Mouse (Mus musculus): ENCODE data around the gene Rasa3.

The Rasa3 gene

DNA sequence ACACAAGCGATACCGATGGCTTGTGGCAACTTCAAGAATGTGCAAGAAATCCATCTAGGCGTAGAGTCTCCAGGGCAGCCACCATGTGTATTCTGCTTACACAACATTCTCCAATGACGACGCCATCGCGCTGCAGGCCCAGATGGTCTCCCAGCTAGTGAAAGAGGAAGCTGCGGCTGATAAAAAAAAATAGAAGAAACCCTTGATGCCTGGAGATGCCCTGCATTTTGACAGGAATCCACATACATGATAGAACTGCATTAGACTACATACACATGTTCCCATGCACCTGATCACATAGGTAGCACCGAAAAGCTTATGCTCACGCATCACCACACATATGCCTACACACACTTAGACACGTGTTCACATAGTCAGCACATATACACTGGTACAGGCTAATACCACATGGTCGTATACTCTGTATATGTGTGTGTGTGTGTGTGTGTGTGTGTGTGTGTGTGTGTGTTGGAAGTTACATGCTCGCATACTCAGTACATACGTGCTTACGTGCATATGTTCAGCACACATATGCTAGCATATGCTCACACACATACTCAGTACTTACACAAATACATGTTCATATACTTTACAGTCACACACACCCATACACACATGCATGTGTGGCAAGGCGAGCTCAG, 8.4 kb upstream of the Rasa3 start:
- DNase-seq (ENCODE audit: low read depth, low spot score), result no peak

DNA sequence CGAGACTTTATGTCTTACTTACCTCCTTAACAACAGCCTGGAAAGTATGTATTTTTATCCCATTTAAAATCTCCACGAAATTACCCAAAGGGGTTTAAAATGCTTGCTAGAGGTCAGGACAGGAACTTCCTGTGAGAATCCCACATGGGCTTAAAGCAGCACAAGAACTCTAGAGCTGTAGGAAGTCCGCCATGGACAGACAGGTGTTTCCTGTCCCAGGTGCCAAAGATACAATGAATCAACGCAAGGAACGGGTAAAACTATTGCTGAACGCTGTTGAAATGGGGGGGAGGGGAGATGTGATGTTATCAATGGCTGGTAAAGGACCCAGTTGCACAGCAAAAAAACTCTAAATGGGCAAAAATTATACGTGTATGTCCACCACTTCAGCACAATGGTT, 6.7 kb upstream of the Rasa3 start:
- DNase-seq (ENCODE audit: low read depth, low spot score), result no peak

DNA sequence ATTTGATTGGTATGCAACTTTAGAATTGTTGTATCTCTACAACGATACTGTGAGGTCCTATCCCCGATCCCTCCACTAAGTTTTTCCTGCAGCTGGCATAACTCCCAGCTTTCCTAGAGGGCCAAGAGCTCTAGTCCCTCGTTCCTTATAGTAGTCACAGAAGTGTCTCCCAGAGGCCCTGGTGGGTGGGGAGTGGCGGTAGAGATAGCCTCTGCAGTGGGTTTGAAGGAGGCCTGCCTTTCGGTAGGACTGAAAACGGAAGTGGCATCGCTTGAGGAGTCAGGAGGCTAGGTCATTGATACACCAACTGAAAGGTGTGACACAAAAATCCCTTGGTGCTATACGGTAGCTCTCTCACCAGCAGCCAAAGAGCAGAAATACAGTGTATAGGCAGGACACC, 779 bp upstream of the Rasa3 start:
- no peak for DNase-seq (ENCODE audit: low read depth, low spot score)

GRCm38 (mm10) chr8:13676701-13677412, 546 bp downstream of the Rasa3 start:
- peak; percentile 63 for DNase-seq (ENCODE audit: low read depth, low spot score)

- peak; percentile 26 for DNase-seq (ENCODE audit: low read depth, low spot score)
These were observed 1.1 kb downstream of the Rasa3 start for GRCm38 (mm10) chr8:13676302-13676700.

DNA sequence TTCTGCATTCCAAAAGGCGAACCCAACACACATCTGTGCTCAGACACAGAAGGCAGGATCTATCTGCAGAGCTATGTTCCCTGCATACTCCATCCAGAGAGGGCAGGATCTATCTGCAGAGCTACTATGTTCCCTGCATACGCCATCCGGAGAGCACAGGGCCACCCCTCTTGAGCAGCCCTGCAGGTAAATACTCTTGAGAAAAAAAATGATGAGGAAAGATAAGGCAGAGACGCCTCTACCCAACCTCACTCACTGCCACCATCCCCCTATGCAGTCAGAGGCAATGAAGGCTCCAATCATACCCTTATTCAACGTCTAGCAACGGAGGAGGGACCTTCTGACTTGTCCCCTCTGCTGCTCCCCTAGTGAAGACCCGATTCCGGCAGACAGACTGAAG, 1.9 kb downstream of the Rasa3 start:
- no peak for DNase-seq (ENCODE audit: low read depth, low spot score)

DNA sequence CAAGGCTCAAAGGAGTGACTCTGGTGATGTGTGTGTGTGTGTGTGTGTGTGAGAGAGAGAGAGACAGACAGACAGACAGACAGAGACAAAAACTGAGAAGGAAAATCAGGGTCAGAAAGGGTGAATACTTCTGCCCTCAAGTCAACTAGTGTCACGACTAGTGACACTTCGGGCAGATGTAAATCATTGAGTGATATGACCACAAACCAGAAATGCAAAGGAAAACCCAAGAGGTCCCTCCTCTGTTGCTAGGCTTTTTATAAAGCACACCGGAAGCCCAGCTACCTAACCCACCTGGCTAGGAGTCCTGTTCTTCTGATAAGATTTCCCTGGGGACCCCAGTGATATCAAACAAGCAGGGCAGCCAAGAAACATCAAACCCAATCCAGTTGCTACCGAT, 2.3 kb downstream of the Rasa3 start:
- no peak for DNase-seq (ENCODE audit: low read depth, low spot score)

- no peak for DNase-seq (ENCODE audit: low read depth, low spot score)
These were observed 3.0 kb downstream of the Rasa3 start for GRCm38 (mm10) chr8:13674294-13675010.

DNA sequence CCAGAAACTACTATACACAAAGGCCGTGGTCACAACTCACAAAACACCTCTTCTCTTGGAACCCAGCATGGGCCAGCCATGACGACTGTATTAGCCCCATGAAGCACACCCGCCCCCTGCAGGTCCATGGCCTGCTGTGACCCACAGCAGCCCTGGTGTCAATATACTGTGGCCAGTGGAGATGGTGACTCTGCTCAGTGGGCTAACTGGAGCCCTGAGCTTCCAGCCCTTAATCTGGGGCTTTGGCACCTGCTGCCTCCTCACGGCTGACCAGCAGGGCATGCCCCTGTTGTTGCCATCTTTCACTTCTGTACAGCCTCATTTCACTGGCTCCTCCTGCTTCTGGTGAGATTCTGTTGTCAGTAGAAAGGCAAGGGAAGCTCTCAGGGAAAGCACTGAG, 4.2 kb downstream of the Rasa3 start:
- no peak for DNase-seq (ENCODE audit: low read depth, low spot score)

DNA sequence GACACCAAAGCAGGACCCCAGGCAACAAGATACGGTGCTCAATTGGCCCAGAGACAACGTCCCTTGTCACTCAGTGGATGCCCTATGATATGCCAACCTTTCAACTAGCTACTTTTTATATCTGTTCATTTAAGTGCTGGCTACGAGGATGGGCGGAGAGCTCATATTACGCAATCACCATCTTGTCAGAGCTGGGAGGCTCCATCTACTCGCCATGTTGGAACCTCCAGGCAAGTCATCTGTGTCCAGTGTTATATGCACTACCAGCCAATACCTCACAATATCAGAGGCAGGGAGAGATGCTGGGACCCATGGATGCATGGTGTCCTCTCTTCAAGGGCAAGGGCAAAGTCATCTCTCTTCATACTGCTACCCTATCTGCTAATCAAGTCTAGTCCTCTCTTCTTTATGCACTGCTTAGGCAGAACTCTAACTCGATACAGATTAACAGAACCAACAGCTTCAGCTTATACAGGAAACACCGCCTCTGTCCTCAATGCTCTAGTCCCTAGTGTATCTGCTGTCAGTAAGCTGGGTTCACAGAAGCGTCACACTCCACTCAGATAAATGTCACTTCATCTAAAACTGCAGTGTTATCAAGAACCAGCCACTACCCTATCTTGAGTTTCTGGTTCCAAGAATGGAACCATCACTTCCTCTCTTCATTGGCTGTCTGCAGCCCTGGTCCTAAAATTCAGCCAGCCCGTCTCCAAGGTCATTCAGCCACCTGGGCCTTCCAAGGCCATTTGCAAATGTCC, 6.0 kb downstream of the Rasa3 start:
- DNase-seq (ENCODE audit: low read depth, low spot score), result no peak

GRCm38 (mm10) chr8:13670011-13670471, 7.4 kb downstream of the Rasa3 start:
- DNase-seq (ENCODE audit: low read depth, low spot score), result no peak

GRCm38 (mm10) chr8:13668367-13668766, 9.0 kb downstream of the Rasa3 start:
- no peak for DNase-seq (ENCODE audit: low read depth, low spot score)

DNA sequence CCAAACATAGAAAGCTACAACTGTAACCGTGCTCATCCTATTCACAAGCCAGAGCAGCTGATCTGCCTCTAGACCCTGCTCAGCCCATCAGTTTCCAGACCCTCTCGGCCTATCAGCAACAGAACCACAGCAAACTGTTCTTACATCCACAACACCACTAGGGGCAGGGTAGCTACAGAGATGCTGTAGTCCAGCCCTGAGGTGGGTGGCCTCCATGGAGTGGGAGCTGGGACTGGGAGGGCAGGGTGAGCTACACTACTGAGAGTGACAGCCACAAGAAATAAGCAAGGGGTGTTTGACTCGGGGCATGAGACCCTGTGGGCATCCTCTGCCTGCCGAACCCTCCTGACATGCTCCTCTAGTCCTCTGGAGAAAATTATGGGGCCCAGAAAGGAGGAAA, 9.5 kb downstream of the Rasa3 start:
- peak; percentile 44 for DNase-seq (ENCODE audit: low read depth, low spot score)

GRCm38 (mm10) chr8:13665944-13666343, 11.5 kb downstream of the Rasa3 start:
- DNase-seq (ENCODE audit: low read depth, low spot score), result no peak

DNA sequence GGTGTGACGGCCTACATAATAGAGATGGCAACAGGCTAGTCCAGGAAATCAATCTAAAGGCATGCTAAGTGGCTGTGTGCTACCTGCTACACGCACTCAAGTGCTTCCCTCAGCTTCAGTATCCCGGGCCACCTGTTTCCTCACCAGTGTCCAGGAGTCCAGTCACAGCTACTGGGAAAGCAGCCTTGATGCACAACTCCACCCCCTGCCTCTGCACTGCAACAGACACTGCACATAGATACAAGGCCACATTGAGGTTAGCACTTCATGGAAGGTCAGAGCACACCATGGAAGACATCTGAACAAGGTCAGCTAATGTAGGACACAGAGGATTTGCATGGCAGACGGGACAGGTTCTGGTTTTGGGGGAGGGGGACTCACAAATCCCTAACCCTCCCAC, 11.9 kb downstream of the Rasa3 start:
- no peak for DNase-seq (ENCODE audit: low read depth, low spot score)

DNA sequence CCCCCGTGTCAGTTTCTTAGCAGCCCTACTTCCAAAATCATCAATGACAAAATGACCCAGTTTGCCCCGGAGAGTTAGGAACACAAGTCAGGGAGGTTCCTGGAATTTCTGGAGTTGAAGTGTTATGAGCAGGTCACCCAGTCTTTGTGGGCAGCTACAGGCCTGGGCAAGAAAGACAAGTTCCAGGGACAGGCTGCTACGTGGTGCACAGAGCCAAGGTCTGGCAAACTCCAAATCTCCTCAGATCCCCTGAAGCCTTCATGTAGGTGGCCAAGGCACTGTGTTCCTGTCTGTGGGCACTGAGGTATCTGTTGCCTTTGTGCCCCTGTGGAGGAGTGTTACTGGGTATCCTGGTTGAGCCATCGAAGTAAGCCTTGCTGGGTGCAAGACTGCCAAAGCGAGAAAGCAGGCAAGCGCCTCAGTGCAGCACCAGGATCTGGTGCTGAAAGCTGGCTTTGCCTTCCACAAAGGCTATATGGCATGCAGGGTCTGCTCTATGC, 12.6 kb downstream of the Rasa3 start:
- DNase-seq (ENCODE audit: low read depth, low spot score), result no peak

DNA sequence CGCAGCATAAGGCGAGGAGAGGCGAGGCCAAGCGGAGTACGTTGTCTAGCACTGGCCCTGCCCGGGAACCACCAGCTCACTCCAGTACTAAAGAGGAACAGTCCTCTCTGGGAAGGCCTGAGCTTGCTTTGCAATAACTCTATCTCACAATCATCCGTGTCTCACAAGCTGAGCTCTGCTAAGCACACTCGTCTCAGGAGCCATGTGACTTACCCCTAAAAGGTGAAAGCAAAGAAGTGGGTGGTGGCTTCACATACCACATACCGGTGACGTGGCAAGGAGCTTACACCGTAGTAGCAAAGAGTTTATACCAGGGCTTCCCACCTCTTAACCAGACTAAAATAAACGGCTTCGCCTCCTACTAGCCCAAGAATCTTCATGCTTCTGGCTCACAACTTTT, 17.1 kb downstream of the Rasa3 start:
- no peak for DNase-seq (ENCODE audit: low read depth, low spot score)

DNA sequence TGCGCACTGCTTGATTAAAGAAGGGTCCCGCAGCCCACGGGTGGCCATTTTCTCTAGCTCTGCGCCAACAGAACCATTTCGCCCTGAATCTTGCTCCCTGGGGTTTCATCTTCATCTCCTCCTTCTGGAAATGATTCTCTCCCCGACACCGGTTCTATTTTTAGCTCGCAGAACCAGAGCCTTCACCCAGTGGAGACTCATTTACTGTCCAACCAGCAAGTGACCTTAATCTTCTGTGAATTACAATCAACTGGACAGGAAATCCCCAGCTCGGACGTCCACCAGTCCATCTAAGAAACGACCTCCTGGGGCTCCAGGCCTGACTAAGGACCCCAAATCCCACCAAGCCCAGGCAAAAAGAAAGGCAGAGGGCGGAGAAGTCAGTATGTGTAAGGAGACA, 19.9 kb downstream of the Rasa3 start:
- no peak for DNase-seq (ENCODE audit: low read depth, low spot score)

DNA sequence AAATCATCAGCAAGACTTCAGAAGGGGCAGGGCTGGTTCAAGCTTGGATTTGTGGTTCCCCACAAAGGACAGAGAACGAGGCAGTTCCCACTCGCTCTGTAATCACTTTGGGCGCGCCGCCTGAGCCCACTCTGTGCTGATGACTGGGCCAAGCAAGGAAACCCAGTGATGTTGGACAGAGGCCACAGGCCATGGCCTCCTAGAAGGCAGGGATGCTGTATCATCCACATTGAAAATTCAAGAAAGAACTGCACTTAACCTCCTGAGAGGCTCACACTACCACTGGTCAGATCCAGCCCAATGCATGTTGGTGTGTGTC, 22.4 kb downstream of the Rasa3 start:
- no peak for DNase-seq (ENCODE audit: low read depth, low spot score)

DNA sequence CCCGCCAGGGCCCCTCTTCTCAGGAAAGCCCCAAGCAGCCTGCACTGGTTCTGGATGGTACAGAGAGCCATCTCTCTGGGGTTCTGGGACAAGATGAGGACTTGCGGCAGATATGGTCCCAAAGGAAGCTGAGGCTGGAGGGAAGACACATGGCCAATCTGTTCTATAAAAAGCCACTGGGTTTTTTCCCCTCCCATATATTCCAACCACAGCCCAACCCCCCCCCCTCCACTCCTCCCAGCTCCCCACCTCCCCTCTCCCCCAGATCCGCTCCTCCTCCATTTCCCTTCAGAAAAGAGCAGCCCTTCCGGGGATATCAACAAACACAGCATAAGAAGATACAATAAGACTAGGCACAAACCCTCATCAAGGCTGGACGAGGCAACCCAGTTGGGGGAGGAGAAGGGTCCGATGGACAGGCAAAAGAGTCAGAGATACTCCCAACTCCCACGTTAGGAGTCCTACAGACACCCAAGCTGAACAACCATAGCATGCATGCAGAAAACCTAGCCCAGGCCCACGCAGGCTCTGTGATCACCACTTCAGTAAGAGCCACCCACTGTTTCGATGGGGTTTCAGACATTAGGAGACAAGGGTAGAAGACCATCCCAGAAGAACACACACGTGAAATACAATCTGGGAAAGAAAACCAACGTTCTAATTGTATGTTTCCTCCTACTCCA, 22.9 kb downstream of the Rasa3 start:
- no peak for DNase-seq (ENCODE audit: low read depth, low spot score)

GRCm38 (mm10) chr8:13650541-13651191, 26.7 kb downstream of the Rasa3 start:
- no peak for DNase-seq (ENCODE audit: low read depth, low spot score)
